ENCODE assay signal across 34 mouse cellular contexts in genomic region chr12:71540279-71540678, GRCm38 (mm10).
"Had no signal": no experiment of that assay in that cellular context is flagged by ENCODE, and none has a peak within 500 bp of the region (broad histone marks: within the 10 kb centered on the region; RNA-seq: fewer than 3 reads in every experiment).

No protein-coding gene starts in this region.

- H3K9me3 ChIP-seq: heart, embryonic 10.5 days; heart, embryonic 12.5 days; heart, embryonic 13.5 days; heart, embryonic 15.5 days; hindbrain, embryonic 10.5 days; hindbrain, embryonic 12.5 days; hindbrain, embryonic 13.5 days; hindbrain, embryonic 15.5 days; intestine, embryonic 15.5 days; kidney, embryonic 15.5 days had no signal

- H3K4me2 ChIP-seq: heart, embryonic 12.5 days; heart, embryonic 13.5 days; heart, embryonic 15.5 days; hindbrain, embryonic 12.5 days; hindbrain, embryonic 13.5 days; hindbrain, embryonic 14.5 days; hindbrain, embryonic 15.5 days; intestine, embryonic 15.5 days; kidney, embryonic 15.5 days had no signal

- H3K36me3 ChIP-seq: heart, embryonic 10.5 days; heart, embryonic 12.5 days; heart, embryonic 13.5 days; heart, embryonic 15.5 days; hindbrain, embryonic 10.5 days; hindbrain, embryonic 12.5 days; hindbrain, embryonic 13.5 days; hindbrain, embryonic 15.5 days; intestine, embryonic 15.5 days; kidney, embryonic 15.5 days had no signal

- H3K9ac ChIP-seq: heart, embryonic 12.5 days; heart, embryonic 13.5 days; heart, embryonic 15.5 days; hindbrain, embryonic 12.5 days; hindbrain, embryonic 13.5 days; hindbrain, embryonic 14.5 days; hindbrain, embryonic 15.5 days; intestine, embryonic 15.5 days; kidney, embryonic 15.5 days had no signal

- ATAC-seq: hindbrain, embryonic 16.5 days; hindbrain, postnatal 0 days; inflammation-experienced regulatory T-cells, adult 6 months; intestine, embryonic 15.5 days; intestine, embryonic 16.5 days; intestine, postnatal 0 days had no signal

- DNase-seq: heart, postnatal 10 days; heart, postnatal 14 days; heart, postnatal 36 days; heart, postnatal 4 days; kidney, adult 11 months; kidney, adult 18-20 months; kidney, adult 2 months; kidney, adult 8-10 months; kidney, adult 9 months; kidney, postnatal 10 days; kidney, postnatal 14 days; kidney, postnatal 25 days; kidney, postnatal 36 days; kidney, postnatal 4 days; layer of hippocampus, adult 9-11 months; layer of hippocampus, postnatal 36 days had no signal

- H3K4me3 ChIP-seq: heart, embryonic 10.5 days; heart, embryonic 12.5 days; heart, embryonic 13.5 days; heart, embryonic 15.5 days; hindbrain, embryonic 10.5 days; hindbrain, embryonic 12.5 days; hindbrain, embryonic 13.5 days; hindbrain, embryonic 15.5 days; intestine, embryonic 15.5 days; kidney, embryonic 15.5 days; layer of hippocampus, adult 2 months had no signal

- H3K27ac ChIP-seq: heart, embryonic 10.5 days; heart, embryonic 13.5 days; heart, embryonic 15.5 days; hindbrain, embryonic 10.5 days; hindbrain, embryonic 12.5 days; hindbrain, embryonic 13.5 days; hindbrain, embryonic 14.5 days; hindbrain, embryonic 15.5 days; hindbrain, postnatal 0 days; intestine, embryonic 15.5 days; kidney, embryonic 15.5 days; kidney, postnatal 0 days; layer of hippocampus, adult 2 months had no signal

- H3K27me3 ChIP-seq: heart, embryonic 12.5 days; heart, embryonic 15.5 days; hindbrain, embryonic 12.5 days; hindbrain, embryonic 13.5 days; hindbrain, embryonic 15.5 days; intestine, embryonic 15.5 days; kidney, embryonic 15.5 days had no signal
